Mouse (Mus musculus) ES-E14 (cell line): ENCODE measurements around the gene Kcnn1. TPM values are rescaled to one million over a fixed set of nuclear protein-coding genes. Genes with fewer than 3 reads are reported as not detected.
"Not testable (repeated sequence)": the region's sequence is repeated elsewhere in the genome, so short reads cannot be mapped to it uniquely, and the experiment has no call there.

Experiments used
- DNase-seq: peaks from one replicate; pipeline ENCODE4 v3.0.0-alpha.2; 2013; ENCODE audit warnings: low read depth, low spot score
- H3K27ac ChIP-seq: 2 replicates; pipeline ENCODE4 v1.5.1; 2012; ENCODE audit warnings: low read depth, mild to moderate bottlenecking, low read length, moderate library complexity, mixed read lengths; ENCODE audit not compliant: poor library complexity, insufficient read depth, severe bottlenecking
- H3K36me3 ChIP-seq: 2 replicates; pipeline ENCODE4 v1.6.1; 2012; ENCODE audit warnings: mild to moderate bottlenecking, low read length, moderate library complexity, mixed read lengths; ENCODE audit not compliant: control insufficient read depth, poor library complexity, insufficient read depth, severe bottlenecking
- H3K4me1 ChIP-seq, 2 experiments: fragments of 150-350 bp in 1 of 2; sonication (generic) in 1 of 2; 2 replicates each; pipeline ENCODE4 v1.6.1; 2012; ENCODE audit warnings: low read length in 2 of 2, mild to moderate bottlenecking in 1 of 2, mixed read lengths in 1 of 2; ENCODE audit not compliant: control insufficient read depth in 2 of 2, insufficient read depth in 2 of 2, poor library complexity in 1 of 2
- H3K4me3 ChIP-seq, 2 experiments: fragments of 150-350 bp in 1 of 2; sonication (generic) in 1 of 2; 2 replicates each; pipeline ENCODE4 v1.5.1; 2012; ENCODE audit warnings: low read length in 2 of 2, low read depth in 1 of 2, mild to moderate bottlenecking in 1 of 2, mixed read lengths in 1 of 2; ENCODE audit not compliant: insufficient read depth in 1 of 2, poor library complexity in 1 of 2, severe bottlenecking in 1 of 2
- H3K9ac ChIP-seq: 2 replicates; pipeline ENCODE4 v1.6.1; 2012; ENCODE audit warnings: low read depth, mild to moderate bottlenecking, low read length, mixed read lengths; ENCODE audit not compliant: poor library complexity, insufficient read depth, severe bottlenecking
- H3K9me3 ChIP-seq: fragments of 150-350 bp; sonication (generic); 2 replicates; pipeline ENCODE4 v1.6.1; 2012; ENCODE audit warnings: low read depth, mild to moderate bottlenecking, low read length; ENCODE audit not compliant: control insufficient read depth, insufficient read depth
- CHD2 ChIP-seq: IDR thresholded peaks from 2 replicates; pipeline ENCODE4 v1.6.1; 2014; ENCODE audit warnings: mild to moderate bottlenecking, low read depth, low read length, inconsistent platforms
- HCFC1 ChIP-seq: IDR thresholded peaks from 2 replicates; pipeline ENCODE4 v1.6.1; 2012; ENCODE audit warnings: low read length, inconsistent platforms, borderline replicate concordance; ENCODE audit not compliant: insufficient read depth
- MAFK ChIP-seq: IDR thresholded peaks from 2 replicates; pipeline ENCODE4 v1.6.1; 2014; ENCODE audit warnings: mild to moderate bottlenecking, low read depth, low read length, inconsistent platforms; ENCODE audit not compliant: insufficient read depth
- ZC3H11A ChIP-seq: IDR thresholded peaks from 2 replicates; pipeline ENCODE4 v1.6.1; 2012; ENCODE audit warnings: low read depth, mild to moderate bottlenecking, inconsistent platforms, low read length, borderline replicate concordance
- ZNF384 ChIP-seq: IDR thresholded peaks from 2 replicates; pipeline ENCODE4 v1.6.1; 2012; ENCODE audit warnings: low read depth, low read length, inconsistent platforms
- in situ Hi-C, 2 experiments: fragments of 600-800 bp; cut with MboI; formaldehyde crosslinking; loops; one replicate each; pipeline ENCODE4 v1.15.1; 2025; ENCODE audit warnings: low sequenced_read_pairs in 2 of 2, inconsistent platforms in 1 of 2; ENCODE audit not compliant: unreplicated experiment in 2 of 2
- total RNA-seq: library from RNA; depleted of rRNA; stranded (reverse); fragments of 300-350 nt; gene quantifications from 2 replicates; pipeline ENCODE4 v1.2.3, GENCODE M21; 2012

Gene Kcnn1
- total RNA-seq, 1 experiment = 3.7 TPM

GRCm38 (mm10) chr8:70897021-70897680 lies 34.1 kb upstream of the Kcnn1 start, which contains the start of gene Rpl18a:
TSS of gene Rpl18a (minus strand) at chr8:70897412.
- in situ Hi-C loops = no loop called here
- H3K4me1 ChIP-seq = peaks cover 0 to 11% of the 10 kb centered on the region in 2 experiments; a peak in 1 of 4 replicates
- no peaks in the 10 kb centered on the region for H3K9me3 ChIP-seq
- H3K4me3 ChIP-seq = peak within 1 kb of the TSS; percentile 82 to 98
- H3K36me3 ChIP-seq = peaks cover 30% of the 10 kb centered on the region
- TF ChIP-seq ZNF384 (no peak), MAFK (no peak), HCFC1 (peak; percentile 88), CHD2 (peak; percentile 84)
- peak; percentile 97 for DNase-seq
- peak within 1 kb of the TSS; percentile 96 for H3K27ac ChIP-seq
- peak within 1 kb of the TSS; percentile 100 for H3K9ac ChIP-seq

GRCm38 (mm10) chr8:70896316-70897020 lies 33.4 kb upstream of the Kcnn1 start:
- H3K9me3 ChIP-seq = no peaks in the 10 kb centered on the region
- H3K9ac ChIP-seq = peak overlapping the region; percentile 100
- peak overlapping the region; percentile 66 to 98 for H3K4me3 ChIP-seq
- in situ Hi-C loops = no loop called here
- DNase-seq = no peak
- H3K36me3 ChIP-seq = peaks cover 30% of the 10 kb centered on the region
- no peak for TF ChIP-seq CHD2
- no peak for TF ChIP-seq HCFC1
- no peak for TF ChIP-seq ZNF384
- no peak for TF ChIP-seq MAFK
- peak overlapping the region; percentile 96 for H3K27ac ChIP-seq
- H3K4me1 ChIP-seq = peaks cover 4 to 13% of the 10 kb centered on the region in 2 experiments; a peak in 3 of 4 replicates

- peak overlapping the region; percentile 100 for H3K9ac ChIP-seq
- DNase-seq, in situ Hi-C loops: not testable (repeated sequence)
These were observed 32.7 kb upstream of the Kcnn1 start for GRCm38 (mm10) chr8:70895571-70896259.

GRCm38 (mm10) chr8:70894771-70895545 lies 31.9 kb upstream of the Kcnn1 start:
- Histone ChIP-seq H3K9ac (peak overlapping the region; percentile 100; the same call in 1 of the 2 replicates), H3K27ac (no peak overlapping the region), H3K4me1 (peaks cover 4 to 19% of the 10 kb centered on the region in 2 experiments; a peak in 3 of 4 replicates), H3K36me3 (peaks cover 30% of the 10 kb centered on the region), H3K9me3 (no peaks in the 10 kb centered on the region), H3K4me3 (peak overlapping the region in 1 of 2 experiments; percentile 98; a peak in 2 of 4 replicates)
- in situ Hi-C loops = no loop called here
- no peak for DNase-seq
- no peak for TF ChIP-seq HCFC1
- no peak for TF ChIP-seq ZNF384
- no peak for TF ChIP-seq ZC3H11A
- TF ChIP-seq MAFK = no peak
- no peak for TF ChIP-seq CHD2

More at GRCm38 (mm10) chr8:70895571-70896259, 32.7 kb upstream of the Kcnn1 start:
- Histone ChIP-seq H3K36me3 (peaks cover 30% of the 10 kb centered on the region), H3K27ac (peak overlapping the region; percentile 96; the same call in 1 of the 2 replicates), H3K4me1 (peaks cover 4 to 18% of the 10 kb centered on the region in 2 experiments; a peak in 3 of 4 replicates), H3K4me3 (peak overlapping the region; percentile 66 to 98)
- not testable (repeated sequence) for H3K9me3 ChIP-seq
